Mouse (Mus musculus): ENCODE results near the gene Map9. TPM values are rescaled to one million over a fixed set of nuclear protein-coding genes. Genes with fewer than 3 reads are reported as not detected.

The Map9 gene
- polyA plus RNA-seq, 1 experiment from 2014 or later, result 5.5 TPM

Other genes with a start within 250 kb of the Map9 start
- 47.5 and 53.3 TPM in 2 replicates for gene Gucy1a1, start 212.3 kb upstream of the Map9 start, polyA plus RNA-seq (2015; fragmentation: Nextera tagmentation; extraction: Ambion mirVana)
- gene Npy2r, start 190.0 kb downstream of the Map9 start, polyA plus RNA-seq (2015; fragmentation: Nextera tagmentation; extraction: Ambion mirVana), result 0.52 and 0.67 TPM in 2 replicates

All from stomach, embryonic 16.5 days (tissue).